Mouse (Mus musculus): ENCODE results near the gene Rdh5. TPM values are rescaled to one million over a fixed set of nuclear protein-coding genes. Genes with fewer than 3 reads are reported as not detected.

Rdh5 gene
- polyA plus RNA-seq, 1 experiment from 2014 or later: 9.9 TPM

GRCm38 (mm10) chr10:128923013-128923691, 464 bp upstream of the Rdh5 start:
- peak overlapping the region; percentile 87 for H3K4me3 ChIP-seq
- H3K27ac ChIP-seq: peak overlapping the region; percentile 91
- peaks cover 42% of the 10 kb centered on the region for H3K4me1 ChIP-seq
- under 1% methylated on average over 42 of the region's 42 CpGs for WGBS
- peaks cover 2% of the 10 kb centered on the region; the same call in 1 of the 2 replicates for H3K36me3 ChIP-seq
- H3K27me3 ChIP-seq (ENCODE audit: insufficient read depth, poor library complexity, severe bottlenecking): 0 out of 2 replicates have a peak, but pooled peaks cover 10% of the 10 kb centered on the region
- H3K9me3 ChIP-seq: no peaks in the 10 kb centered on the region
- peak; percentile 96 for DNase-seq (ENCODE audit: low spot score)

GRCm38 (mm10) chr10:128921883-128922821, 536 bp downstream of the Rdh5 start:
- WGBS: 67% methylated on average over 16 of the region's 16 CpGs
- H3K4me3 ChIP-seq: peak overlapping the region; percentile 87
- H3K27me3 ChIP-seq (ENCODE audit: insufficient read depth, poor library complexity, severe bottlenecking): no peaks in the 10 kb centered on the region
- peak overlapping the region; percentile 91 for H3K27ac ChIP-seq
- no peak for DNase-seq (ENCODE audit: low spot score)
- peaks cover 42% of the 10 kb centered on the region for H3K4me1 ChIP-seq
- H3K9me3 ChIP-seq: no peaks in the 10 kb centered on the region
- H3K36me3 ChIP-seq: peaks cover 12% of the 10 kb centered on the region

GRCm38 (mm10) chr10:128921251-128921650, 1.4 kb downstream of the Rdh5 start:
- H3K36me3 ChIP-seq: peaks cover 21% of the 10 kb centered on the region
- H3K4me3 ChIP-seq: no peak overlapping the region
- no peaks in the 10 kb centered on the region for H3K9me3 ChIP-seq
- no peak for DNase-seq (ENCODE audit: low spot score)
- H3K27ac ChIP-seq: no peak overlapping the region
- H3K27me3 ChIP-seq (ENCODE audit: insufficient read depth, poor library complexity, severe bottlenecking): no peaks in the 10 kb centered on the region
- WGBS: 68% methylated on average over 1 of the region's 1 CpGs
- H3K4me1 ChIP-seq: peaks cover 42% of the 10 kb centered on the region

- no peaks in the 10 kb centered on the region for H3K9me3 ChIP-seq
- H3K4me1 ChIP-seq: peaks cover 42% of the 10 kb centered on the region
- WGBS: 65% methylated on average over 3 of the region's 3 CpGs
- H3K36me3 ChIP-seq: peaks cover 24% of the 10 kb centered on the region
- no peak overlapping the region for H3K4me3 ChIP-seq
- H3K27ac ChIP-seq: no peak overlapping the region
- H3K27me3 ChIP-seq (ENCODE audit: insufficient read depth, poor library complexity, severe bottlenecking): no peaks in the 10 kb centered on the region
- DNase-seq (ENCODE audit: low spot score): no peak
Measured at GRCm38 (mm10) chr10:128920736-128921161, 1.9 kb downstream of the Rdh5 start.

GRCm38 (mm10) chr10:128919966-128920365, 2.7 kb downstream of the Rdh5 start:
- Histone ChIP-seq H3K27me3 (ENCODE audit: insufficient read depth, poor library complexity, severe bottlenecking) (no peaks in the 10 kb centered on the region), H3K4me3 (no peak overlapping the region), H3K36me3 (peaks cover 28% of the 10 kb centered on the region), H3K4me1 (peaks cover 42% of the 10 kb centered on the region), H3K27ac (no peak overlapping the region), H3K9me3 (no peaks in the 10 kb centered on the region)
- no peak for DNase-seq (ENCODE audit: low spot score)
- 80% methylated on average over 7 of the region's 7 CpGs for WGBS

GRCm38 (mm10) chr10:128919203-128919631, 3.5 kb downstream of the Rdh5 start:
- H3K36me3 ChIP-seq: peaks cover 35% of the 10 kb centered on the region
- no peaks in the 10 kb centered on the region for H3K27me3 ChIP-seq (ENCODE audit: insufficient read depth, poor library complexity, severe bottlenecking)
- WGBS: 29% methylated on average over 6 of the region's 6 CpGs
- no peak for DNase-seq (ENCODE audit: low spot score)
- H3K9me3 ChIP-seq: no peaks in the 10 kb centered on the region
- peaks cover 42% of the 10 kb centered on the region for H3K4me1 ChIP-seq
- no peak overlapping the region for H3K27ac ChIP-seq
- no peak overlapping the region for H3K4me3 ChIP-seq

DNA sequence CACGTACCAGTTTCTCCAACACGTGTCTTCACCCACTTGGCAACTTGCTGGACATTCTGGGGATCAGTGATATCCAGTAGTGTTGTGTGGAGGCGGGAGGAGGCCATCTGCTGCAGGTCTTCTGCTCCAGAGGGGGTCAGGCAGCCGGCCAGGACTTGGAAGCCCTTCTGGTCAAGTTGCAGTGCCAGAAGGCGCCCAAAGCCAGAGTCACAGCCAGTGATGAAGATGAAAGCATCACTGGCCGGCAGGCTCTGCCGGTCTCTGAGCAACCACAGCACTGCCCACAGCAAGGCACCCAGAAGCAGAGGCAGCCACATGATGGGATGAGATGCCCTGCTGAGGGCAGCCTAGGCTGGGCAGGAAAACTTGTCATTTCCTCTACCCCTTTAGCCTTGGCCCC, 4.4 kb downstream of the Rdh5 start:
- Histone ChIP-seq H3K4me3 (no peak overlapping the region), H3K9me3 (no peaks in the 10 kb centered on the region), H3K27me3 (ENCODE audit: insufficient read depth, poor library complexity, severe bottlenecking) (no peaks in the 10 kb centered on the region), H3K27ac (no peak overlapping the region), H3K36me3 (peaks cover 44% of the 10 kb centered on the region), H3K4me1 (peaks cover 36% of the 10 kb centered on the region)
- 79% methylated on average over 7 of the region's 7 CpGs for WGBS
- DNase-seq (ENCODE audit: low spot score): no peak

DNA sequence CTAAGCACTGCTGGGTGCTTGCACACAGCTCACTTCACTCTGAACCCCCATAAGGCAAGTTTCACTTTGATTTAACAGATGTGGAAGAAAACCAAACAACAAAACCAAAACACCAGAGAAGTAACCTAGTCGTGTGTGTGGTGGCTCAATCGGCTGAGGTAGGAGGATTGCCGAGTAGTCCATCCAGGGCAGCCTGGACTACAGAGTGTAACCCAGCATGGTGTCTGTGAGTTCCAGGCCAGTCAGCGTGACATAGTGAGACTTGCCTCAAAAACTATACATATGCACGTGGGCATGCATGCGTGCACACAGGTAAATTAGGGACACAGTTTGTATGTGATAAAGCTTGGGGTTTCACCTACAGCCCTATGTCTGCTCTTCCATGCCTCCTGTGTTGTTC, 5.3 kb downstream of the Rdh5 start:
- 89% methylated on average over 6 of the region's 6 CpGs for WGBS
- DNase-seq (ENCODE audit: low spot score): no peak
- H3K36me3 ChIP-seq: peaks cover 53% of the 10 kb centered on the region
- no peaks in the 10 kb centered on the region for H3K27me3 ChIP-seq (ENCODE audit: insufficient read depth, poor library complexity, severe bottlenecking)
- H3K4me3 ChIP-seq: no peak overlapping the region
- H3K4me1 ChIP-seq: peaks cover 37% of the 10 kb centered on the region
- no peaks in the 10 kb centered on the region for H3K9me3 ChIP-seq
- H3K27ac ChIP-seq: no peak overlapping the region

DNA sequence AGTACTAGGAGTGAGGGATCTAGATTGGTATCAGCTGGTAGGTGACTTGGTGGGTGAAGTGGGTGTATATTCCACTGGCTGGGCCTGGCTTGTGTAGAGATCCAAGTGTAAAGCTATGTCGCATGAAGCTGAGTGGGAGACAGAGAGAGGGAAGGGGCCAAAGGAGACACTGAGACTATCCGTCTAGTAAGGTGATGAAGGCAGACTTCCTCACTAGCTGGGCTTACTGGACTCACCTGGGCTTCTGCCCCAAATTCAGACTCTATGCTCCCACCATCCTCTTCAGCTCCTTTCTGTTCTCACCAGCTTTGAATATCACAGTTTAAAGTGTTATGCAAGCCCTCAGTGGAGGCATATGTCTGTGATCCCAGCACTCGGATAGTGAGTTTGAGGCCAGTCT, 6.0 kb downstream of the Rdh5 start:
- peaks cover 60% of the 10 kb centered on the region for H3K36me3 ChIP-seq
- WGBS: 85% methylated on average over 3 of the region's 3 CpGs
- H3K4me1 ChIP-seq: peaks cover 33% of the 10 kb centered on the region
- H3K27me3 ChIP-seq (ENCODE audit: insufficient read depth, poor library complexity, severe bottlenecking): no peaks in the 10 kb centered on the region
- no peak for DNase-seq (ENCODE audit: low spot score)
- H3K27ac ChIP-seq: no peak overlapping the region
- H3K9me3 ChIP-seq: no peaks in the 10 kb centered on the region
- no peak overlapping the region for H3K4me3 ChIP-seq

DNA sequence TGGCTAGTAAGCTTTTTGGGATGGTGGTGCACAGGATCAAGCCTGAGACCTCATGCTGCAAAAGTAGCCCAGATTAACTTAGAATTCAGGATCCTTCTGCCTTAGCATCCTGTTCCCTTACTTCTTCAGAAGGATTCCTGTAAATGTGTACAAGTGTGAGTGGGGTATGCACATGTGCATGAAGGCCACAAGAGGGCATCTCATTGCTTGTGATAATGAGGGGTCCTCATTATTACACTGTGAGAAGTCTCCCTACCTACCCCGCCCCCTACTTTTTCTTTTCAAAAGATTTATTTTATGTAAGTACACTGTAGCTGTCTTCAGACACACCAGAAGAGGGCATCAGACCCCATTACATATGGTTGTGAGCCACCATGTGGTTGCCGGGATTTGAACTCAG, 7.1 kb downstream of the Rdh5 start:
- Histone ChIP-seq H3K4me3 (no peak overlapping the region), H3K4me1 (peaks cover 34% of the 10 kb centered on the region), H3K36me3 (peaks cover 67% of the 10 kb centered on the region), H3K9me3 (no peaks in the 10 kb centered on the region), H3K27me3 (ENCODE audit: insufficient read depth, poor library complexity, severe bottlenecking) (no peaks in the 10 kb centered on the region), H3K27ac (no peak overlapping the region)
- WGBS: 92% methylated on average over 2 of the region's 2 CpGs
- no peak for DNase-seq (ENCODE audit: low spot score)

DNA sequence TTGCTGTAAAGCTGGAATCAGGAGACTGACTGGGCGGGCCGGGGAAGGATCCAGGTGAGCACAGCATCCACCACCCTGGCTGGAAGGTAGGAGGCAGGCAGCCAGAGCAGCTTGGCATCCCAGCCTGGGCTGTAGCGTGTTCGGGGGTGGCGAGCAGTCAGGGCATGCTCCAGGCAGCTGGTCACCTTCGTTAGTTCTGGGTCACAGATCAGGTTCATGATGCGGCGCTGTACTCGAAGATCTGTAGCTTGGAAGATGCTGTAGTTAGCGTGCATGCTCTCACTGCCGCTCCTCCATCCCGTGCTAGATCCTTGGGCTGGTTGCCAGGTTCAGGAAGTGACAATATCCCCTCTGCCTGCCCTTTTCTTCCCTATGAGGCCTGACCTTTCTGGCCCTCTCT, 9.0 kb downstream of the Rdh5 start:
- Histone ChIP-seq H3K27ac (no peak overlapping the region), H3K36me3 (peaks cover 67% of the 10 kb centered on the region), H3K4me3 (no peak overlapping the region), H3K4me1 (peaks cover 30% of the 10 kb centered on the region), H3K27me3 (ENCODE audit: insufficient read depth, poor library complexity, severe bottlenecking) (no peaks in the 10 kb centered on the region), H3K9me3 (no peaks in the 10 kb centered on the region)
- WGBS: 86% methylated on average over 12 of the region's 12 CpGs
- DNase-seq (ENCODE audit: low spot score): no peak

DNA sequence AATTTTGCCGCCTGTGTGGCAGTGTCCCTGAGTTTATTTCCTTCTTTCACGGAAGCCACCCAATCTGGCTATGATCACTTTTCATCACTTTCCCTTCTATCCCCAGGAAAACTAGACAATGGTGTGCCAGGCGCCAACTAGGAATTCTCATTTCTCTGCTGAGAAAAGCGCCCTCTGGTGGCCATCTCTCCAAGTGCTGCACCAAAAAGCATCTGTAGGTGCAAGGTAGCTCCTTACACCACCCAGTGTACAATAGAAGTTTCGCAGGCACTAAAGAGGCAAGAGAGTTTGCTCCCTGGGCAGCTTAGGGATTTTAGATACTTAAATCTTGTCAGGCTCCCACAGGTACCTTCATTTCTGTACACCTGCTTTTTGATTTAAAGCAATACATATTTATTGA, 9.5 kb downstream of the Rdh5 start:
- H3K4me1 ChIP-seq: peaks cover 30% of the 10 kb centered on the region
- 0 out of 2 replicates have a peak, but pooled peaks cover 3% of the 10 kb centered on the region for H3K27me3 ChIP-seq (ENCODE audit: insufficient read depth, poor library complexity, severe bottlenecking)
- DNase-seq (ENCODE audit: low spot score): peak; percentile 93
- no peaks in the 10 kb centered on the region for H3K9me3 ChIP-seq
- peaks cover 66% of the 10 kb centered on the region for H3K36me3 ChIP-seq
- 8% methylated on average over 5 of the region's 5 CpGs for WGBS
- H3K27ac ChIP-seq: no peak overlapping the region
- 0 out of 2 replicates have a peak overlapping the region, but pooled peaks have one; percentile 15 for H3K4me3 ChIP-seq

- WGBS: 72% methylated on average over 4 of the region's 4 CpGs
- H3K4me1 ChIP-seq: peaks cover 30% of the 10 kb centered on the region
- DNase-seq (ENCODE audit: low spot score): no peak
- H3K27ac ChIP-seq: no peak overlapping the region
- H3K4me3 ChIP-seq: no peak overlapping the region
- H3K27me3 ChIP-seq (ENCODE audit: insufficient read depth, poor library complexity, severe bottlenecking): 0 out of 2 replicates have a peak, but pooled peaks cover 5% of the 10 kb centered on the region
- no peaks in the 10 kb centered on the region for H3K9me3 ChIP-seq
- peaks cover 61% of the 10 kb centered on the region for H3K36me3 ChIP-seq
Measured at GRCm38 (mm10) chr10:128912791-128913190, 9.9 kb downstream of the Rdh5 start.
